Mouse (Mus musculus): ENCODE measurements around the gene Mecom.

Gene Mecom

DNA sequence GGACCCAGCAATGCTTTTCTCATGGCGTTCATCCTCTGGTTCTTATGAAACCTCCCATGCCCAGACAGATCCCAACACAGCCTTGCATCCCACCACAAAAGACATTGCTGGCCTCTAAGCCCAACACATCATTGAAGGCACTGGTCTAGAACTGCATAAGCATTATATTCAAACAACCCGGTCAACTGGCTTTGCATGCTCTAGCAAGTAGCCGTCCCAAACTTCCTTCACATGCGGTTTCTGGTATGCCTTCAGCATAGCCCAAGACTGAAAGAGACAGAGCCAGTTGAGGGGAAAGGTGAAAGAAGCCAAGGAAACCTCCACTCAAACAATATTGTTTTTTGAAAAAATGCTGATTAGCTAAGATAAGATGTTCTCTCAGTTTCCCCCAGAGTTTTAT lies 397.7 kb downstream of the Mecom start:
- no peak for DNase-seq (ENCODE audit: low read depth, low spot score)

DNA sequence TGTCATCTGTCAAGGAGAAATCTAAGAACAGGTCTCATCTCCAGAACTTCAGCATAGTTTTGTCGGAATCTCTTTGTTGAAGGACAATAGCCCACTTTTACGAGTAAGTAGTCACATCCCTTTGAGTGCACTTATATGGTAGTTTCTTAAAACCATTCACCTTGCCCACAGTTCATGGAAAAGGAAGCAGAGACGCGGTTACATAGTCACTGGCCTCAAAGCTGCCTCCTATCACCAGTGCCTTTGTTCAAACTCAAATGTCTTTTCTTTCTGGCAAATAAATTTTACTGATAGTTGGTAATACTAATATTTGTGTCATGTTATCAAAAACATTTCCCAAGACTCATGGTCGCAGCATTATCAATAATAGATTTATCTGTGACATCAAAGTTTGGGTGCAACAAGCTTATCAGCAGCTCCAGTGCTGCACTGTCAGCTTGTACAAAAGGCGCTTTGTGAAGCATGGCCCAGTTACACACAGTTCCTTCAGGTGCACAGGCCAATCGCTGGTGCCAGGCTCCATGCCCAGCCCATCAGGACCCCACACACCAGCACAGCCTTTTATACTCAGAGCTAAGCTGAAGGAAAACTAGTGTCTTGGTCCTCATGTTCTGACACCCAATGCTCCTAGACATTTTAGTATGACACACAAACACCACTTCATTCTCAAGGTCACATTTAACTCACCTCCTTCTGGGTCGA lies 399.3 kb downstream of the Mecom start:
- no peak for DNase-seq (ENCODE audit: low read depth, low spot score)

DNA sequence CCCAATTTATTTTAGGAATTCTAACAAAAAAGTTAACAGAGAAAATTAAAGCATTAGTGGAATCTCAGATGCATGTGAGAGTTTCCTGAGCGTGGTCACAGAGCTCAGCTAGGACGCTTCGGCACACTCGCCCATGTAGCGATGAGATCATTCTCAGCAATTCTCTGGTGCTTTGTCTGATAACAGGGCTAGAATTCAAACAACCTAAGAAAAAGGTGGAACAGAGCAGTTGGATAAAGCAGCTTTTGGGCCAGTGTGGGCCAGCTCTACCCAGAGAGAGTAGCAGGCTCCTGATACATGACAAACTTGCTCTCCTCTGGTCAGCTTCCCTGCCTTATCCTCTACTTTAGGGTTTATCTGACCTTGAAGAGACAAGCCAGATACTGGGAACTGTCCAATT lies 402.8 kb downstream of the Mecom start:
- DNase-seq (ENCODE audit: low read depth, low spot score) = no peak

DNA sequence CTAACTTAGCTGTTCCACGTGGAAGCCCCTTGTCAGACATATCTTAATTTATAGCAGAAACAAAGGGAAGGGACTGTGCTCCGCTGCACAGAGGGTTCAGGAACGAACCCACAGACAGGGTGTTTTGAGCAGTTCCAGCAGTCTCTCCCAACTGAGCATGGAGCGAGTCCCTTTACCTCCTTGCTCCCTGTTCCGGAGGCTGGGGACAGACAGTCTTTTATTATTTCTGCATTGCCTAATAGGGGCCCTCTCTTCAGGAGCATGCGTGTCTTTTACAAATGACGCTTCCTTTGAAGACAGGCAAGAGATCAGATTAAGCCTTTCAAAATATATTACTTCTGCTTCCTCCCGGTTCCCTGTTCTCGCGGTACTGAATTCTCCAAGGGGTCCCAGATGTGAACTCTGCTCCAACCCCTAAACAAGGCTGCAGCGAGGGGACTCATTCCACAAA lies 403.8 kb downstream of the Mecom start:
- peak; percentile 51 for DNase-seq (ENCODE audit: low read depth, low spot score)

DNA sequence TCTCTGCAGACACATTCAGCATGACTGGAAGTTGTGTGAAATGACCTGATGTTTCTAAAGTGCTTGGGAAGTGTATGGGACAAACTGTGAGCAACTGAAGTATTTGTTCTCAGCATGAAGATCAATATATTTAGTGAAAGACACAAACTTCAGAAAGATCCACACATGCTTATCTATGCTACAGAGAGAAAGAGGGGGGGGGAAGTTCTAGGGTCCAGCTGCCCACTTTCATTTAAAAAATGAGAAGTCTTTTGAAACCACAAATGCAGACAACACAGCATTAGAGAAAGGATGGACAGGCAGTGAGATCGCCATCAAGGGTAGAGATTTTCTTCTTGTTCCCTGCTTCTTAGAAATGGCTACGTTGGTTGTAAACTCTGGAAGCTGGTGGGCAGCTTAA lies 404.4 kb downstream of the Mecom start:
- no peak for DNase-seq (ENCODE audit: low read depth, low spot score)

DNA sequence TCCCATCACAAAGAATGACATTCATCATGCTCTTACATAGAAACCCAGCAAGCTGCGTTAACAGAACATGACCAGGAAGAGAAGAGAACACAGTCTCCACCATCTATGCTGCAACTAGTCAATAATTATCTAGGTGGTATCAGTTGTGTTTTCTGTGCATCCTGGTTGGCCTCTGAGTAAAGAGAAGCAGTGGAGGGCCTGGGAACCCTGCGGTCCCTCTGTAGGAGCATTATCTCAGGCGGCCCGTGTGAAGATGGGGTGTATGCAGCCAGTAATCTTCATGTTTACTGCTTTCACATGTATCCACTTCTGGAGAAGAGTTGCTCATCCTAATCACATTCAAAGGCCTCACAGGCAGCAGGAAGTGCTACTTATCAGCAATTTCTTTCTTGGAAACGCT lies 407.5 kb downstream of the Mecom start:
- no peak for DNase-seq (ENCODE audit: low read depth, low spot score)

DNA sequence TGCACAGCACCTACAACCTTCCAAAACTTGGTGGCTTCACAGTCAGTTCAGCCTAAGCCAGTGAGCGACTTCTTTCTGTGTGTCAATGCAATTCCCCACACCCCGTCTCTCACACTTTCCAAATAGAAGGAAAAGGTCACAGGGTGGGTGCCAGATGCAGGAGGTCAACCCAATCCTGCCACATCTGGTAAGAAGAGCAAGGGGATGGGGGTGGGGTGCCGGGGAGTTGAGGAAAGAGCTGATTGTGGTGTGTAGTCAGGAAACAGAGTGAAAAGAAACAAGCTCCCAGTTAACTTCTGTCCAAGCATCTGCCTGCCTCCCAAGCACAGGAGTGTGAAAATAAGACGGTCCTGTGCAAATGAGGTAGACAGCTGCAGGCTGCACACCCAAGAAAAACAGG lies 408.1 kb downstream of the Mecom start:
- DNase-seq (ENCODE audit: low read depth, low spot score) = no peak

DNA sequence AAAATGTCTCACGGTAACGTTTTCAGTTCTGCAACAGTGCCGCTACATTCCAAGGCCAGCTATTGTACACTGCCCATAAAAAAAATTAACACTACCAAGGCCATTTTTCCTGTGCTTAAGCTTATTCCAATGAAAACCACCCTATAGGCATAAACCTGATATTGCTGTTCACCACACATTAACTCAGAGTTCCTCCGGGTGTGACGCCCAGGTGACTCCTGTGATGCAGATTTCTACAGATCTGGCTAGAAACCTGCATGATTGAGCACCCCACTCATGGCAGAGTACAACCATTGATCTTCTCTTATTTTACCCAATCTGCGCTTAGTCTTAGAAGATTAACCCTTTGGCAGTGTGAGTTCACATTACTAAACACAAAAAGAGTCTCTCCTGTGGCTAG lies 409.2 kb downstream of the Mecom start:
- no peak for DNase-seq (ENCODE audit: low read depth, low spot score)

DNA sequence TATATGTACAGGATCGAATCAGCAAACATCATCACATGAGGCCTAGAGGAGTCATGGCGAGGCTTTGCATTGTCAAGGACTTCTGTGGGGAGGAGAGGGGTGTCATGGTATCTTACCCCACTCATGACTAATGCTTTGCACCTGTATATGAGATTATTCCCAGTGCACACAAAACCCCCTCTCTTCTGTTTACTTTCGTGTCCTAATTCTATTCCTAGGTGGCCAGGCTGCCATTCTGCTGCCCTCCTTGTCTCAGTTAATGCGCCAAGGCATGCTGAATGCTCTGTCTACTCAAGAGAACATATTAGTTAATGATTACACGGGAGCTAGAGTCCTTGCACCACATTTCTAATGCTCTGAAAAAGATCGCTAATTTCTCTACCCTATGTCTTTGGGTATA lies 412.0 kb downstream of the Mecom start:
- DNase-seq (ENCODE audit: low read depth, low spot score) = no peak

DNA sequence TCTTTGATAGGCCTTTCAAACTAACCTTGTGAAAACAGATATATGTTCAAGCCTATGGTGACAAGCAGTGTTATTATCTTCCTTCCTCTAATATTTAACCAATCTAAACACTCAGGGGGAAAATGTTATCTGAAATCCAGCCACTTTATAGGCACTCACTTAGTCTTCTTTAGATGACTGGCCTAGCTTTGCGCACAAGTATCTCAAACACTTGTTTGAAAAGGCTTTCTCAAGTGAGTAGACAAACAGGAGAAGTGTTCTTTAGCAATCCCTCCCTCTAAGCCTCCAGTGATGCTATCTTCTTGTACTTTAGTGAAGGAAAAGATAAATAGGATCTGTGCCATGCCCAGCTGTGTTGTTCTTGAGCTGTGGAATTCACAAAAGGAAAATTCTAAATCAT lies 412.7 kb downstream of the Mecom start:
- no peak for DNase-seq (ENCODE audit: low read depth, low spot score)

DNA sequence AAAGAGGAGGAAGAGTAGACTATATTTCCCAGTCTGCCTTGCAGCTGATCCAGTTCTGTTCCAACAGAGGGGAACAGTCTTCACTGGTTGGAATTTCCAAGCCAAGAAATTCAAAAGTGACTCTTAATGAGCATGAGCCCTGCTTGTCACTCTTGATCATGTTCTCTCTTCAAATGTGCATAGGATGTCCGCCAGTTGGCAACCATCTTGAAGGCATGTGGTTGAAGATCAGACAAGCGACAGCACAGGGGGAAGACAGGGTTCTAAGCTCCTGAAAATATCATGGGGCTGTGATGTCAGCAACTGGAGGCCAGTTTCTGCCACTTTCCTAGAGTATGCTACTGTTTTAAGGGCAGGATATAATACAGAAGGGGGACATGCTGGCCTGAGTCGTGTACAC lies 414.8 kb downstream of the Mecom start:
- DNase-seq (ENCODE audit: low read depth, low spot score) = no peak

DNA sequence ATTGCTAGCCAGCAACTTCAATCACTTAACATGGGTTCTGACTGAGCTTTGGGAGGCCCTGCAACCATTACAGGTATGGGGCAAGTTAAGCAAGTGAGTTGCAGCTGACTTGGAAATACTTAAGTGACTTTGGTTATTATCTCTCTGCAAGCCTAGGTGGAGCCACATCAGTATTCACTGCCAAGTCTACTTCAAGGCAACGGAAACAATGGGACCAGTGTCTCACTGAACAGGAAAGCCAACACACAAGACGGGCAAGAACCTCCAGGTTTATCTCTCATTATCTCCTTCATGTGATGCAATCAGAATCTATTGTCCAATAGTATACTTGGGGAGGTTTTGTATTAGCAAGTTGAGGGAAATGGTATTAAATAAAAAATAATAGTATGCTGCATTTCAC lies 415.4 kb downstream of the Mecom start:
- no peak for DNase-seq (ENCODE audit: low read depth, low spot score)

DNA sequence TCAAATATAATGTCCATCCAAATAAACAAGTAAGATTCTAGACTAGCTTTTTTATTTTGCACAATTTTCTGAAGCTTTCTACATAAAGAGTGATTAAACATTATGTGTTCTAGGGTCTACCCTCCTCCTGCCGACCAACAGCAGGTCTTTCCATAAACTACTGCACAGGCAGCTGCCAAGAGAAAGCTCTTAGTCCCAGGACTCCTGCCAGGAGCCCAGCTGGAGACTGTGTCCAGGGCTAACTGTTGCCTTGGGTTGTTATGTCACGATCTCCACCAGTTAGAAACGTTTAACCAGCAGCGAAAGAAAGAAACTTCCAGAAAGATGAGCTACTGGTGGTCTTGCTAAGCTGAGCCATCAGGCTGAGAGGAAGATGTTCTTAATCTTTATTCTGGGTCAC lies 417.3 kb downstream of the Mecom start:
- DNase-seq (ENCODE audit: low read depth, low spot score) = no peak

DNA sequence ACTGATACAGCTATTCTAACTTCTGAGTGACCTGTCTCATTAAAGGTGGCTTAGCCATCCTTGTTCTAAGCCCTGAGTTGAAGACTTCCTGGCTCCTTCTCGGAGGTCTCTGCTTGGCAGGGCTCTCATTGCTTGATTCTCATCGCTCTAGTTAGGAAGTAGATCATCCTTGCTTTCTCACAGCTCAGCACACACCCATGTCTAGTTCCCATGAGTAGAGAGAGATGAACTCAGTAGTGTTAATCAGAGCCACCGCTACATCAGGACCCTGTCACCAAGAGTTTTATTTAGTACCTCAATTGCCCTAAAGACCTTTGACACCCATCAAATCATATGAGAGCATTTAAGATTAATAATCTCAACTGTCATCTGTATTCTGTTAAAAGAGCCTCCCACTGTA lies 425.2 kb downstream of the Mecom start:
- no peak for DNase-seq (ENCODE audit: low read depth, low spot score)

DNA sequence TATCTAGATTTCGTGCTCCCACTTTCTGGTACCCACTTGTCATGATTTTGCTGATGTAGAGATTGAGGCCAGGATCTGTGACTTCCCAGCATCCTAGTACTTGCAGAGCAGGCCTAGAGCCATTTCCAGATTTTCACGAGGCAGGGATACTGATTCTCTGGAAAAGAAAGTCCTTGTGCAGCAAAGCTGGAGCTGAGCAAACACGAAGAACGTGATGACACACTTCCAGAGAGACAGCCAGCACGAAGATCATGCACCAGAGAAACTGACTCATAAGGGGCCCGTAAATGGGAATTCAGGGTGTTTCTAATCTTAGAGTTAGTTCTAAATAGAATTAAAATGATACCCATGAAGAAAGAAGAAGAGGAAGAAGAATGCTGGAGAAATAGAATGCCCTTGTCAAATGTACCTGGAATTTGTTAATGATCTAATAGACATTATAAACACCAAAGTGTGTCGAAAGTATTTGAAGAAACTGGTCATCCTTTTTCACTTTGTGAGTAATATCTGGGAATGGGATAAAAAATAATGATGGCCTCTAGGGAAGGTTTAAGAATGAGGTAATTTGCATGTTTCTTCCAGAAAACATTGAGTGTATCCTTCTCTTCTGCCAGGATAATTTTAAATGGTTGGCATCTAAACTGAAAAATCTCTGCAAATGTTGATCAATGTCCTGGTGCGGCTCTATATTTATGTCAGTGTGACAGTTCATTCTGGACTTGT lies 426.9 kb downstream of the Mecom start:
- DNase-seq (ENCODE audit: low read depth, low spot score) = no peak

DNA sequence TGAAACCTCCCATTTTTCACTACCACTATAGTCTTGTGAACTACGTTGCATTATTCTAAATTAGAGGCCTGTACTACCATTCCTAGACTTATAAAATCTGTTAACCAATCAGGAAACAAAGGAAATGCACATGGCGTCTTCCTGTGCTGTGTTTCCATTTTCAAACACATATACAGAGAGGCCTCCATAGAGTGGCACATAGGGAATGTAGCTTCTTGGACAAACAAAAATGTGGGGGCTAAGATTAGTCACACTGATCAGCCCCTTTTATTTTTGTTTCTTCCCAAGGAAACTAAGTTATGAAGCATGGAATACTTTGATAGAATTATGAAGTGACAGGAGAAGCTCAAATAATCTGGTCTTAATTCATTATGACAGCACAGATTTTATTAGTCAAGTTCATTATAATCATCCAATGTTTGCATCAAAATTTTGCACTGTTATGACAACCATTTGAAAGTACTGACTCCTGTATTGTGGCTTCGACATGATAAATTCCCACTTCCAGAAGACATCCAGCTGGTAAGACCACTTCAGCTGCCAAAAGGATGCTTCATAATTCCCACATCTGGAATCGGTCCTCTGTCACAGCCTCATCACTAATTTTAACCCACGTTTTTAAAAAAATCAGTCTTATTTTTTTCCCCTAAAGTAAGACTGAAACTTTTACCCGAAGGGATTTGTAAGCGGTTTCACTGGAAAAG lies 429.1 kb downstream of the Mecom start:
- DNase-seq (ENCODE audit: low read depth, low spot score) = no peak

DNA sequence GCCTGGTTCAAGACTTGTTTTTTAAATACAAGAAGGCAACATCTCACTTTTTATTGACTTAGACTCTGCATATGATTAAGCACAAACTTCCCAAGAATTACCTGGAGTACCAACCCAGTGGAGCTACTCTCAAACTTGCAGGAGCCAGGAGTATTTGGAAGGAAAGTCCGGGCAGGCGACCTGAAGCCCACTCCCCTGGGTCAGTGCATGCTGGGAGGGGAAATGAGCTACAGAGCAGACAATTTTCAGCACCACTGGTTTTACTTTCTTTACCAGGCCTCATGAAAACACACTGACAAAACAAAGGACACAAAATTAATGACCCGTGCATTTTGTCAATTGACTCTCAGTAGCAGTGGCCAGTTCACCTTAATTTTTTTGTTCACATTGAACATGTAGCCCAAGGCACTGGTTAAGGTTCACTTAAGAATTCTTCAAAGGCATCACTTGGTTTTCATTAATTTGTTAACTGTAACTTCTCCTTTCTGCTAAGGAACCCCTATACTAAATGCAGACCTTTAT lies 434.5 kb downstream of the Mecom start:
- DNase-seq (ENCODE audit: low read depth, low spot score) = peak; percentile 43

DNA sequence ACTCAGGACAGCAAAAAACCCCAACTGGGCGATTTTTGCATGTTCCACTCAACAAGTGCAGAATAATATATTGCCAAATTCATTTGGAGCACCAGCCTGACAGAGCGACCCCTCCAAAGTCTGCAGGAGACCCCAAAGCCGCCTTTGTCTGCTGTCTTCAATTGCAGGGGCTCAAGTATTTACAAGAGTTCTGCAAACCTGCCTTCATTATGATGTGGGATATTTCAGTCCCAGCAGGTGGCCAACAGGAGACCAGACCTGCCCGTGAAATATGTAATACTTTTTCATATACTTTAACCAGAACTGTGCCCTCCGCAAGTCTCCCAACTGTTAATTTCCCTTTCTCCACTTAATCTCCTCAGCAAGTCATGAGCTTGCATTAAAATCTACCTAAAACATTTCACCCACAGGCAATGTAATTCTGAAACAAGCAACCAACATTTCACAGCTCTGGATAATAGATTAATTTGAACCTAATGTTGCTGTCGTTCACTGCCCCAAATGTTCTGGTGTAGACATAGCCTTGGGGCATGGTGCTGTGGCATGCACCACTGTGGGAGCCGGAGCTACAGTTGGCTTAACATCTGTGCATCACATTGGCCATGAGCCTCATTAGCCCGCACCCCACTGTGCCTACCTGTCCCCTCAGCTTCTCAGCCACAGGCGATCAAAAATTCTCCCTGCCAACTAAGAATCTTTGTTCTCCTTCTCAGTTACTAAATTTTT lies 439.7 kb downstream of the Mecom start:
- DNase-seq (ENCODE audit: low read depth, low spot score) = no peak

DNA sequence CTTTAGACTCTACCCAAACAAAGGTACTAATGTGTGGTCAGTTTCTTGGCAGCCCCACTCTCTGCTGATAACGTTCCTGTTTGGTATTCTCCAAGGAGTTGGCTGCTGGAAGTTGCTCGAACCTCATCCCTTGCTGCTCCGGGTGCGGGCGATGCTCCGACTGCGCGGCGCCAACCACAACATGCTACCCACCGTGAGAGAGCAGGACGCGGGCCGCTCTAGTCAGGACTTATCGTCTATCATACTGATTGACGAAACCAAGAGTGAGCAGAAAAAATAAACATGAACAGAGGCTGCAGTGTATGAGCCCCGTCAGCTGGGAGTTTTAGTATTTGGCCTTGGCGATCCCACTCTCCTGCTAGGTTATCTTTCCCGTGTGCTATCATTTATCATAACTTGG lies 441.3 kb downstream of the Mecom start:
- DNase-seq (ENCODE audit: low read depth, low spot score) = peak; percentile 47

DNA sequence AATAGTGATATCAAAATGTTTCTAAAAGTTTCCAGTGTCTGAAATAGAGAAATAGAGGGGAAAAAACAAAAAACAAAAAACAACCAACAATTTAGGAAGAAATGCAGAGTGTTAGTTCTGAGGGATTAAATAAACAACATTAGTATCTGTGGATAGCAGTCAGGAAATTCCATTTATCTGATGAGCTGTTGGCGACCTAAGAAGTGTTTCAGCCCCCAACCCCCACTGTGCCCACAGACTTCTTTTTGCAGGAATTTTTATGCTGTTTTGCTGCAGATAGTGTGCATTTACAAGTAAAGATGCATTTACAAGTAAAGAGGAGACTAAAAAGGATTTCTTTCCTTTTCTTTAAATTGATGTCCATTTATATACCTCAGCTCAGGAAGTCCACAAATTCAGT lies 441.9 kb downstream of the Mecom start:
- DNase-seq (ENCODE audit: low read depth, low spot score) = no peak

DNA sequence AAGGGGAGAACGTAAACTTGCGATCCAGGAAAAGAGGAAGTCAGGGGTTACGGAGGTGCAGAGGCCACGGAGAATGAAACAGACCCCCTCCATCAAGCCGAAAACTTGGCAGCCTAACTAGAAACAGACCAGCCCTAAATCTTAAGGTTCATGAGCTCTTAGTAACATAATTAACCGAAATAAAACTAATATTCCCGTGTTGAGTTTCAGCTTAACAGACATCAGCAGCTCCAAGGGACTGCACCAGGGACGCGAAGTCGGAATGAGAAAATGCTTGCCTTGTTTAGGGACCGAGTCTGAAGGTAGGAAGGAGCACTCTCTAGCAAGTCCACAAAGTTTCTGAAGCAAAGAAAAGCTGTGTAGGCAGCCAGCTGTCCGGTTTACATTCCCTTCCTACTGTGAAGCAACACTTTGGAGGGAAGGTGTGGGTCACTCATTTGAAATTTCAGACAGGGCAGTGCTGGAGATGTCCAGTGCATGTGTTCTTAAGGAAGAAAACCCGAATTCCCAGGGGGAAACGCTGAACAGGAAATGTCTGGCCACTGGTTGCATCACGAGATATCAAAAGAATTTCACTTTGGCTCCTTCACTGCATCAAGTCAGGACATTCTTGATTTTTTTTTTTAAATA lies 442.5 kb downstream of the Mecom start:
- peak; percentile 82 for DNase-seq (ENCODE audit: low read depth, low spot score)
